Mouse (Mus musculus): Measurements from ENCODE around the gene Srsf3. TPM values are rescaled to one million over a fixed set of nuclear protein-coding genes. Genes with fewer than 3 reads are reported as not detected.

Gene Srsf3
- polyA plus RNA-seq, 1 experiment, result 141 TPM

DNA sequence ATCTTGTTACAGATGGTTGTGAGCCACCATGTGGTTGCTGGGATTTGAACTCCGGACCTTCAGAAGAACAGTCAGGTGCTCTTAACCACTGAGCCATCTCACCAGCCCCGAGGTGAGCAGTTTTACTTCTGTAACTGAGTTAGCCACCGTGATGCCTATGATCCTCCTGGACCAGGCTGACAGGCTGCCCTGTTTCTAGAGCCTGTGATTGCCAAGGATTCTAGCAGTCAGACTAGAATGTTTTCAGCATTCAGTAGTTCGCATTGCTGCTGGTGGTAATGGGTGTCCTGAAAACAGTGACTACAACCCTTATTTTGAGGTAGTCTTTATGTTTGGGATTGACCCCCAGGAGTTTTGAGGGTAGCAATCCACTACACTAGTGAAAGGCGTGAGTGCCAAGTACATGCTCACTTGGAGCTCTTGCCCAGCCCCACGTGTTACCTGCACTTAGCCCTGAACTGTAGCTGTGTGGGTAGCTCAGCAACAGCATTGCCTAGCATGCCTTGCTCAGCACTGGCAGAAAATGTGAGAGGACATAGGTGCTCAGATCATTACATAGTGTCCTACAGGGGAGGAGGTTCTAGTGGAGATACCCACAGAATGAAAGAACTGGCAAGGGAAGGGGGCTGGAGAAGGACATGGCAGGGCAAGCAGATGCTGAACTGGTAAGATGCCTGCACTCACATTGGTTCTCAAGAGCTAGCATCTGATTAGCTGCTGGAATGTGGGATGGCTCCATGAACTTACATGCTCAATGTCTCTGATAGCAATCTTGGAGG is 11.9 kb downstream of the Srsf3 start:
- no peak for DNase-seq (ENCODE audit: extremely low spot score in 1 of 2, low spot score in 1 of 2)

DNA sequence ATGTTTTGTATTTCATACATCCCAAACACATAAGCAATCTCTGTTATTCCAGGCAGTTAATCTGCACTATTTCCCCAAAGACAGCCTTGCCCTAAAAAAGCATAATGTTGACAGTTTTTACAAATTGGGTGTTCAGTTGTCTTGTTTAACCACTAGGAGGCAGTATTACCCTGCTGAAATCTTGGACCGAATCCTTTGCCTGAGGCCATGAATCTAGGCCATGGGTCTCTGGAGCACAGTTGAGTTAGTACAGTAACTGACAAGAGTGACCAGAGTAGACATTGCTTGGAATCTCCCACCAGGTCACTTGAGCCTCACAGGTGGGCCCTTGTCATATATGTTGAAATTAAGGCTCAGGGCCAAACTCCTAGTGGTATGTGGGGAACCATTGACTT is 12.5 kb downstream of the Srsf3 start:
- DNase-seq (ENCODE audit: extremely low spot score in 1 of 2, low spot score in 1 of 2), result no peak

- DNase-seq (ENCODE audit: extremely low spot score in 1 of 2, low spot score in 1 of 2), result no peak
Measured at GRCm38 (mm10) chr17:29045741-29046530, 13.5 kb downstream of the Srsf3 start.

DNA sequence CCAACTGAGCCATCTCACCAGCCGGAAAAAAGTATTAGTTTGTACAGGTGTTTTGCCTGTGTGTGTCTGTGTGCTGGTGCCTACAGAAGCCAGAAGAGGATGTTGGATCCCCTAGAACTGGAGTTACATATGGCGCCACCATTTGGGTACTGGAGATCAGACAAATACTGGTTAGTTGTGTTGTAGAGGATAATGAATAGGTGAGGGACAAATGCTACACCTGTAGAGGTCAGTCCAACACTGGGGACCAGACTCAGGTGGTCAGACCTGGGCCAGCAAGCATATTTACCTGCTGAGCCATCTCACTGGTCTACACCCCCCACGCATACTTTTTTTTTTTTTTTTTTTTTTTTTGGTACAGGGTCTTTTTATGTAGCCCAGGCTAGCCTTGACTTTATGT is 14.4 kb downstream of the Srsf3 start:
- no peak for DNase-seq (ENCODE audit: extremely low spot score in 1 of 2, low spot score in 1 of 2)

DNA sequence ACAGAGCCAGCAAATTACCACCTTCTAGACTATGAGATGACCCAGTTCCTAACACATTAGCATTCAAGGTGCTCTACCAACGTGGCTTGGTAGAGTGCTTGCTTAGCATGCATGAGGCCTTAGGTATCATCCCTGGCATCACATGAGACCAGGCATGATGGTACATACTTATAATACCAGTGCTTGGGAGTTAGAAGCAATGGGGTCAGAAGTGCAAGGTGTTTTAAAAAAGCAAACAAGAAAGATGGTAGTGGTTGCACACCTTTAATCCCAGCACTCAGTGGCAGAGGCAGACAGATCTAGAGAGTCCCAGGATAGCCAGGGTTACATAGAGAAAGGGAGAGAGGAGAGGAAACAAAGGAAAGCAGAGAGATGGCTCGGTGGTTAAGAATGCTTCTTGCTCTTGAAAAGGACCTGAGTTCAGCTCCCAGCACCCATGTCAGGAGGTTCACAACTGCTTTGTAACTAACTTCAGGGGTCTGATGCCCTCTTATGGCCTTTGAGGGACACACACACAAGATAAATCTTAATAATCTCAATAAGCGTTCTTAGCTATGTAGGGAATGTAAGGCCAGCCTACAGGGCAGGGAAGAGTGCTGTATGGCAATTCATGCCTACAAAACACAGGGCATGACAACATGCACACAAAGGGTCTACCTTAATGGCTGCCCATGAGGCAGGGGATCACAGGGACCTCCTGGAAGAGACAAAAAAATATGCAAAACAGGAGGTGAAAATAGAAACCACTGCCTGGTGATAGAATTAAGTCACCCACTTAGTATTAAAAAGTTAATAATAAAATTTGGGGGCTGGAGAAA is 15.5 kb downstream of the Srsf3 start:
- no peak for DNase-seq (ENCODE audit: extremely low spot score in 1 of 2, low spot score in 1 of 2)

GRCm38 (mm10) chr17:29048748-29049507 is 16.5 kb downstream of the Srsf3 start:
- DNase-seq (ENCODE audit: extremely low spot score in 1 of 2, low spot score in 1 of 2), result peak; percentile 69 to 95

GRCm38 (mm10) chr17:29049508-29049889 is 17.1 kb downstream of the Srsf3 start:
- no peak for DNase-seq (ENCODE audit: extremely low spot score in 1 of 2, low spot score in 1 of 2)

DNA sequence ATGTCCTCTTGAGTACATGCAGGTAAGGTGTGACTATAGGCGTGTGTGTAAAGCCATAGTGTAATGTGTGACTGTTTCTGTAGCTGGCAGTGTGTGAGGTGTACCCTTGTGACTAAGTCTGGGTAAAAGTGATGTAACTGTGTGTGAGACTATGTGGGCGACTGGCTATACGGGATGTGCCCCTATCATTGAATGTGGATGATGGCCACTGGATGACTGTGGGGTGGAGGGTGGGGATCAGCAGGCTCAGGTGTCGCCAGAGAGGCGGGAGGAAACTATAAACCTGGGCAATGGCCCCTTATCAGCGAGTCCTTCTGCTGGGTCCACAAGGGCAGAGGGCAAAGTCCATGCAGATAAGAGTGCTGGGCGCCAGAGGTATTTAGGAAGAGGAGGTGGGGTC is 17.5 kb downstream of the Srsf3 start:
- DNase-seq (ENCODE audit: extremely low spot score in 1 of 2, low spot score in 1 of 2), result no peak

DNA sequence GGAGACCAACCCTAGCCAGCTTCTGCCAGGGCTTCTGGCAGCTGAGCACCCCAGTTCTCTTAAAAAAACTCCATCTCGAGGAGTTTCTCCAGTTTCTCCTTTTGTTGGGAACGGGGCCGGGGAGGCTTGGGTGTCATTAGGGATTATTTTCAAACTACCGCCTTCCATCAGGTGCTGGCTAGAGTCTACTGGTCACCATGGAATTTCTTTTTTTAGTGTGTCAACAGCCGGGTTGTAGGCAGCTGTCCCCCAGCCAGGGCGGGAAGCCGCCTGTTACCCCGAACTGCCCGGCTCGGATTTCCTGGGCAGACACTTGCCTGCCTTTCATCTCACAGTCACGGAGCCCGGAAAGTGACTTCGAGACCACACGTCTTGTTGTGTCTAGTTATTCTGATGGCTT is 18.4 kb downstream of the Srsf3 start:
- DNase-seq (ENCODE audit: extremely low spot score in 1 of 2, low spot score in 1 of 2), result no peak

DNA sequence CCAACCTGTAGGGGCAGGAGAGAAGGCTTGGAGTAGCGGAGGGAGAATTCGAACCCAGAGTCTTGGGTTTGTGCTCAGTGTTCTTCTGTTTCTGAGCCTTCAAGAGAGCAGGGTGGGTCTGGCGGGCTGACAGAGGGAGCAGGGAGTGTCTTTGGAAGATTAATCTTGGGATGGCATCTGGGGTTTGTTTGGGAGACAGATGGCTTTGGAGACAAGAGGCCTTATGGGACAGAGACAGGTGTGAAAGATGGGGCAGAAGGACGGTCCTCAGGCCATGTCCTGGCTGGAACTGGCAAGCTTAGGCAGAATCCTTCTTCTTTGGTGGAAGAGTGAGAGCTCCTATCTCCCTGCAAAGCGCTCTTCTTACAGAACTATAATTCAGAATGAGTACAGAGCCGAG is 20.6 kb downstream of the Srsf3 start:
- no peak for DNase-seq (ENCODE audit: extremely low spot score in 1 of 2, low spot score in 1 of 2)

GRCm38 (mm10) chr17:29053841-29054240 is 21.4 kb downstream of the Srsf3 start:
- no peak for DNase-seq (ENCODE audit: extremely low spot score in 1 of 2, low spot score in 1 of 2)

DNA sequence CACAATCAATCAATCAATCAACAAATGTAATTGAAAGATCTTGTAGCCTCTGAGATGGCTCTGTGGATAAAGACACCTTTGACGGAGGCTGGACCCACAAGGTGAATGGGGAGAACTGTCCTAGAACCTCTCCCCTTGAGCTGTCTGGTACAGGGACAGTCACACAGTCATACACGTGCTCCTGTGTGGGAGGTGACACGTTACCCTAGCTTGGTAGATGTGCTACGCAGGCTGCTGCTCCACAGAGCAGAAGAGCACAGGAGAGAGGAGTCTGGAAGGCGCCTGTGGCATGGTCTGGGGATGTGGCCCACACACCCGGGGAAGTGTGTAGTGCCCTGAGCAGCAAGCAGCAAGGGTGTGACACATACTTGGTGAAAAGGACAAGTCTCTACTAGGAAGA is 22.0 kb downstream of the Srsf3 start:
- DNase-seq (ENCODE audit: extremely low spot score in 1 of 2, low spot score in 1 of 2), result no peak

GRCm38 (mm10) chr17:29055586-29055985 is 23.2 kb downstream of the Srsf3 start:
- no peak for DNase-seq (ENCODE audit: extremely low spot score in 1 of 2, low spot score in 1 of 2)

- DNase-seq (ENCODE audit: extremely low spot score in 1 of 2, low spot score in 1 of 2), result no peak
Measured at GRCm38 (mm10) chr17:29056207-29056606, 23.8 kb downstream of the Srsf3 start.

DNA sequence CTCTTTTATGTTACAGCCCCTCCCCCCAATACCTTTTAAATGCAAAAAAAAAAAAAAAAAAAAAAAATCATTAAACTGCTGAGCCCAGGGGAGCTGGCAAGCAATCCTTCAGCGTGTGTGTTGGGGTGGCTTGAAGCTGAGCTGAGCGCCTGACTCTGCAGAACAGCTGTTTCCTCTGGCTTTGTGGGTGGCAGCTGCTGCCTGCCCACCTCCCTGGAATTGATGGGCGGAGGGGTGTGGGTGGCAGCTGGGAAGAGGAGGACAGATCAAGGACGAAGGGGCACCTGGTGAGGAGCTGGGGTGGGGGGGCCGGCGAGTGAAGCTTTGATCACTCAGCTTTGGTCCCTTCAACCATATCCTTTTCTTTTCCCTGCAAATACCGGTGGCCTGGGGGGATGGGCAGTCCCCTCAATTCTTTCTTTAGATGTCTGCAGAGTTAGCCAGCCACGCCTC is 24.3 kb downstream of the Srsf3 start:
- DNase-seq (ENCODE audit: extremely low spot score in 1 of 2, low spot score in 1 of 2), result no peak

DNA sequence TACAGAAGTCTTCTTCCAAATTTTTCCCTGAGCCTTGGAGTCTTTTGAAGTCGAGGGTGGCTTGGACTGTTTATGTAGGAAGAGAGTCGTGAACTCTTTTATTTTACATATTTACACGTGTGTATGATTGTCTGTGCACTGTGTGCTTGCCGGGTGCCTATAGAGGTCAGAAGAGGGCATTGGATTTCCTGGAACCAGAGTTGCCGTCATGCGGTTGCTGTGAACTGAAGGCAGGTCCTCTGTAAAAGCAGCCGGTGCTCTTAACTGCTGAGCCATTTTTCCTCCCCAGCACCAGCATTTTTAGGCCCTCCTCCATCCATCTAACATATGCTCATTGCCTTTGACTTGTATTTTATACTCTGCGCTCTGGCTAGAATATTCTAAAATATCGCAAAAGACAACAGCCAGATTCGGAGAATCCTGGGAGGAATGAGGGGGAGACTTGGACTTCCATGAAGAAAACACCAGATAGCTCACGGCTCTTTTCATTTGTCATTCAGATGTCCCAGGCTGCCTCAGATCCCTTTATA is 25.0 kb downstream of the Srsf3 start:
- peak in 1 of 2 experiments; percentile 58 for DNase-seq (ENCODE audit: extremely low spot score in 1 of 2, low spot score in 1 of 2)

GRCm38 (mm10) chr17:29057961-29058360 is 25.5 kb downstream of the Srsf3 start:
- DNase-seq (ENCODE audit: extremely low spot score in 1 of 2, low spot score in 1 of 2), result no peak

GRCm38 (mm10) chr17:29058487-29058886 is 26.1 kb downstream of the Srsf3 start:
- DNase-seq (ENCODE audit: extremely low spot score in 1 of 2, low spot score in 1 of 2), result no peak

GRCm38 (mm10) chr17:29059581-29059980 is 27.2 kb downstream of the Srsf3 start:
- no peak for DNase-seq (ENCODE audit: extremely low spot score in 1 of 2, low spot score in 1 of 2)

DNA sequence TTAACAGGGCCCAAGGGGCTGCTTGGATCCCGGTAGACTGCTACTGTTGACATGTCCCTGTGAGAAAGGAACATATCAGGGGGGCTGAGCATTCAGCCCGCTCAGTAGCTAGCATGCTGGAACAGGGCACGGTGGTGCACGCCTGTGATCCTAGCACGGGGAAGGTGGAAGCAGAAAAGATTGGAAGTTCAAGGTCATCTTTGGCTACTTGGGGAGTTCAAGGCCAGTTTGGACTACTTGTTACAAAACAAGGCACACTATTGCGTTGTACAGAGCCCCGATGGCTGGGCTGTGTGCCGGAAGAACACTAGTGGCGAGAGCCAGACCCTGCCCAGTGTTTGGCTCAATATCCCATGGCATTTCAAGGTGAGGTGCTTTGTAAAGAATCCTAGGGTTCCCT is 28.5 kb downstream of the Srsf3 start:
- DNase-seq (ENCODE audit: extremely low spot score in 1 of 2, low spot score in 1 of 2), result no peak
